ENCODE assay signal across 10 mouse cellular contexts in the genomic region with DNA sequence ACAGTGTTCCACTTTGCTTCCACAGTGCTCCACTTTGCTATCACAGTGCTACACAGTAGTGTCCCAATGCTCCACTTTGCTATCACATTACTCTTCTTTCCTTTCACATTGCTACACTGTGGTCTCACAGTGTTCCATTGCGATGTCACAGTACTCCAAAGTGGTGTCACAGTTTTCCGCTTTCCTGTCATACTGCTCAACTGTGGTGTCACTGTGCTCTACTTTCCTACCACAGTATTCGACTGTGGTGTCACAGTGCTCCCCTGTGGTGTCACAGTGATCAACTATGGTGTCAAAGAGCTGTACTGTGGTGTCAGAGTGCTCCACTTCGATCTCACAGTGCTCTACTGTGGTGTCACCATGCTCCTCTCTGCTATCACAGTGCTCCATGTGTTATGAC.
DNase-seq lines count a peak whose midpoint lies in the region; ATAC-seq and TF ChIP-seq lines count a peak whose summit lies in the region.
"Had no signal": no experiment of that assay in that cellular context is flagged by ENCODE, and none has a peak within 500 bp of the region (broad histone marks: within the 10 kb centered on the region; RNA-seq: fewer than 3 reads in every experiment).

No protein-coding gene starts in this region.

- H3K9ac ChIP-seq in hindbrain, postnatal 0 days (replicated peaks; ENCODE audit: low read length) = no peak overlapping the region
- no peak overlapping the region for H3K9ac ChIP-seq in hindbrain, embryonic 16.5 days (ENCODE audit: low read depth, low read length)
- H3K9ac ChIP-seq: hindbrain, embryonic 12.5 days; liver, embryonic 13.5 days had no signal

- no peak overlapping the region for H3K4me3 ChIP-seq in hindbrain, postnatal 0 days (ENCODE audit: low read length)
- no peak overlapping the region for H3K4me3 ChIP-seq in hindbrain, embryonic 16.5 days (ENCODE audit: low read length)
- H3K4me3 ChIP-seq: hindbrain, embryonic 12.5 days; liver, embryonic 13.5 days had no signal

- H3K27ac ChIP-seq in hindbrain, postnatal 0 days = no peak overlapping the region
- no peak overlapping the region for H3K27ac ChIP-seq in hindbrain, embryonic 16.5 days (ENCODE audit: low read depth, low read length)
- H3K27ac ChIP-seq: hindbrain, embryonic 12.5 days; liver, embryonic 13.5 days had no signal

- H3K4me1 ChIP-seq in hindbrain, postnatal 0 days (ENCODE audit: insufficient read depth, low read length) = no peaks in the 10 kb centered on the region
- no peaks in the 10 kb centered on the region for H3K4me1 ChIP-seq in hindbrain, embryonic 16.5 days (ENCODE audit: control insufficient read depth, insufficient read depth, low read depth, low read length)
- H3K4me1 ChIP-seq: hindbrain, embryonic 12.5 days; liver, embryonic 13.5 days had no signal

- 0 out of 2 replicates have a peak, but pooled peaks have one; percentile 6 for TF ChIP-seq CTCF in hindbrain, postnatal 0 days (IDR thresholded peaks at IDR 0.05; ENCODE audit: low read depth)

- H3K9me3 ChIP-seq in hindbrain, postnatal 0 days (ENCODE audit: low read length) = no peaks in the 10 kb centered on the region
- H3K9me3 ChIP-seq in hindbrain, embryonic 16.5 days (ENCODE audit: control insufficient read depth, low read length) = no peaks in the 10 kb centered on the region
- H3K9me3 ChIP-seq: hindbrain, embryonic 12.5 days had no signal

- no peaks in the 10 kb centered on the region for H3K36me3 ChIP-seq in hindbrain, postnatal 0 days (ENCODE audit: insufficient read depth, low read length)
- no peaks in the 10 kb centered on the region for H3K36me3 ChIP-seq in hindbrain, embryonic 16.5 days (ENCODE audit: control insufficient read depth, insufficient read depth, low read length)
- H3K36me3 ChIP-seq: hindbrain, embryonic 12.5 days; liver, embryonic 13.5 days had no signal

- no peaks in the 10 kb centered on the region for H3K27me3 ChIP-seq in hindbrain, postnatal 0 days (ENCODE audit: insufficient read depth, low read length)
- no peaks in the 10 kb centered on the region for H3K27me3 ChIP-seq in hindbrain, embryonic 16.5 days (replicated peaks; ENCODE audit: control insufficient read depth, insufficient read depth, low read length)
- H3K27me3 ChIP-seq: hindbrain, embryonic 12.5 days; liver, embryonic 13.5 days had no signal

- 77% methylated on average over 4 of the region's 4 CpGs for WGBS in hindbrain, postnatal 0 days
- WGBS in hindbrain, embryonic 16.5 days = 83% methylated on average over 4 of the region's 4 CpGs

- no peak overlapping the region for H3K4me2 ChIP-seq in hindbrain, postnatal 0 days (ENCODE audit: low read depth, low read length)
- H3K4me2 ChIP-seq in hindbrain, embryonic 16.5 days (ENCODE audit: low read length) = no peak overlapping the region
- H3K4me2 ChIP-seq: hindbrain, embryonic 12.5 days; liver, embryonic 13.5 days had no signal

- intact Hi-C loops in heart, postnatal 14 days (cut with DNase I) = loop anchor here (1.0 to 5.0 kb wide), 3 partner anchors 80 to 324 kb away; no protein-coding TSS in a partner anchor
- intact Hi-C loops in left cerebral cortex, postnatal 36 days (cut with DNase I) = no loop called here

- no peak for DNase-seq in hindbrain, postnatal 0 days (ENCODE audit: low spot score)
- peak; percentile 14 to 49 for DNase-seq in spleen, adult 18-20 months
- no peak for DNase-seq in spleen, postnatal 14 days (ENCODE audit: low spot score in 2 of 2)
- DNase-seq in heart, postnatal 14 days = peak; percentile 21 to 41
- peak; percentile 49 for DNase-seq in thymus, postnatal 14 days
- no peak for DNase-seq in urinary bladder, postnatal 10 days (ENCODE audit: low spot score)
- no peak for DNase-seq in left cerebral cortex, postnatal 36 days (ENCODE audit: low spot score in 2 of 2)
- DNase-seq: liver, embryonic 13.5 days had no signal

- ATAC-seq in hindbrain, postnatal 0 days = no peak
- no peak for ATAC-seq in hindbrain, embryonic 16.5 days

Comparison
In these comparisons a context has a peak if more than half of its experiments do, and no peak if none do; other contexts are left out.
1. DNase-seq: peak in spleen, adult 18-20 months (2 of 2), heart, postnatal 14 days (2 of 2) and thymus, postnatal 14 days (single experiment); none in hindbrain, postnatal 0 days (single experiment), spleen, postnatal 14 days (0 of 2), urinary bladder, postnatal 10 days (single experiment) and left cerebral cortex, postnatal 36 days (0 of 2).